Mouse (Mus musculus) liver, embryonic 14.5 days (tissue): ENCODE data around the gene Ly9. TPM values are rescaled to one million over a fixed set of nuclear protein-coding genes. Genes with fewer than 3 reads are reported as not detected.

ENCODE experiments used
- ATAC-seq: fragments of 200-750 bp; cut with Nextera tagmentation; 2 replicates; pipeline ENCODE4 v1.8.0; 2017; ENCODE audit warnings: moderate number of reproducible peaks, mild to moderate bottlenecking, moderate library complexity; ENCODE audit not compliant: insufficient read depth
- DNase-seq, 3 experiments: peaks; one replicate each; pipeline ENCODE4 v3.0.0-alpha.2; 2012 to 2013; ENCODE audit warnings: low read depth in 3 of 3, low spot score in 3 of 3
- H3K27ac ChIP-seq: fragments of 300-500 bp; sonication (generic); 2 replicates; pipeline ENCODE4 v1.5.1; 2014; ENCODE audit warnings: moderate library complexity, mild to moderate bottlenecking, control low read depth, inconsistent platforms
- H3K27me3 ChIP-seq: fragments of 300-500 bp; sonication (generic); 2 replicates; pipeline ENCODE4 v1.6.1; 2014; ENCODE audit warnings: mild to moderate bottlenecking, low read length, moderate library complexity; ENCODE audit not compliant: control insufficient read depth, insufficient read depth
- H3K36me3 ChIP-seq: fragments of 300-500 bp; sonication (generic); replicated peaks from 2 replicates; pipeline ENCODE4 v1.6.1; 2014; ENCODE audit warnings: low read depth; ENCODE audit not compliant: control insufficient read depth, insufficient read depth
- H3K4me1 ChIP-seq, 2 experiments: fragments of 200-500 bp in 1 of 2; fragments of 300-500 bp in 1 of 2; sonication (generic) in 1 of 2; replicated peaks; 2 replicates each; pipeline ENCODE4 v1.6.1; 2012 to 2014; ENCODE audit warnings: antibody characterized with exemption in 1 of 2, inconsistent platforms in 1 of 2, low read length in 1 of 2; ENCODE audit not compliant: control insufficient read depth in 2 of 2, insufficient read depth in 2 of 2
- H3K4me2 ChIP-seq: fragments of 300-500 bp; sonication (generic); 2 replicates; pipeline ENCODE4 v1.6.1; 2014; ENCODE audit warnings: low read depth, mild to moderate bottlenecking, control low read depth, moderate library complexity
- H3K4me3 ChIP-seq, 2 experiments: fragments of 200-500 bp in 1 of 2; fragments of 300-500 bp in 1 of 2; sonication (generic) in 1 of 2; 2 replicates each; pipeline ENCODE4 v1.5.1; 2012 to 2014; ENCODE audit warnings: low read depth in 2 of 2, low read length in 2 of 2, mild to moderate bottlenecking in 2 of 2, control low read depth in 1 of 2, inconsistent platforms in 1 of 2, moderate library complexity in 1 of 2; ENCODE audit not compliant: insufficient read depth in 1 of 2
- H3K9ac ChIP-seq: fragments of 300-500 bp; sonication (generic); replicated peaks from 2 replicates; pipeline ENCODE4 v1.6.1; 2014; ENCODE audit warnings: mild to moderate bottlenecking, control low read depth, moderate library complexity
- H3K9me3 ChIP-seq: fragments of 300-500 bp; sonication (generic); 2 replicates; pipeline ENCODE4 v1.6.1; 2016; ENCODE audit warnings: low read length, mixed read lengths; ENCODE audit not compliant: control insufficient read depth
- CTCF ChIP-seq: IDR thresholded peaks from 2 replicates; pipeline ENCODE4 v1.5.1; 2016; ENCODE audit warnings: antibody characterized with exemption, low read depth, control low read depth
- EP300 ChIP-seq: IDR thresholded peaks from 2 replicates; pipeline ENCODE4 v1.6.1; 2016; ENCODE audit warnings: antibody characterized with exemption, low read depth
- WGBS: fragments of 180-500 bp; shearing (Covaris S2); extraction: QIAGEN DNeasy Blood & Tissue Kit; methylation state at CpG from one replicate; pipeline ENCODE4 v1.1.7; 2014; ENCODE audit not compliant: insufficient replicate concordance; 5-methylcytosine and 5-hydroxymethylcytosine counted together
- polyA plus RNA-seq, 2 experiments: library from polyadenylated mRNA; depleted of rRNA in 1 of 2; stranded (reverse) in 1 of 2; unstranded in 1 of 2; fragments of >200 nt; fragmentation: Nextera tagmentation in 1 of 2; extraction: Ambion mirVana in 1 of 2; gene quantifications; 2 replicates each; pipeline versions ENCODE4 v1.2.1 to v1.2.3; 2012 to 2014

Ly9 gene
- polyA plus RNA-seq, 2 experiments, result 0.18 to 1.2 TPM

DNA sequence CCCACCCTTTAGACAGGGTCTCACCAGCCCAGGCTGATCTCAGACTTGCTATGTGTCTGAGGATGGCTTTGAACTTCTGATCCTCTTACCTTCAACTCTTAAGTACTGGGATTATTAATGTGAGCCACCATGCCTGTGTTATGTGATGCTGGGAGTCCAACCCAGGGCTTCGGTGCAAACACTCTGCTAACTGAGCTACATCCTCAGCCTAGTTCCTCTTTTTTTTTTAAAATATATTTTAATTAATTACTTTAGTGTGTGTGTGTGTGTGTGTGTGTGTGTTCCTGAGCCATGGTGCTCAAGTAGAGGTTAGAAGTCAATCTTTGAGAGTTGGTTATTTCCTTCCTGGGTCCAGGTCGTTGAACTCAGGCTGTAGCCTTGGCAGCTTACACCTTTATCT, 44.2 kb downstream of the Ly9 start:
- DNase-seq, result no peak
- WGBS, result 27% methylated on average over 2 of the region's 2 CpGs
- ATAC-seq, result no peak

DNA sequence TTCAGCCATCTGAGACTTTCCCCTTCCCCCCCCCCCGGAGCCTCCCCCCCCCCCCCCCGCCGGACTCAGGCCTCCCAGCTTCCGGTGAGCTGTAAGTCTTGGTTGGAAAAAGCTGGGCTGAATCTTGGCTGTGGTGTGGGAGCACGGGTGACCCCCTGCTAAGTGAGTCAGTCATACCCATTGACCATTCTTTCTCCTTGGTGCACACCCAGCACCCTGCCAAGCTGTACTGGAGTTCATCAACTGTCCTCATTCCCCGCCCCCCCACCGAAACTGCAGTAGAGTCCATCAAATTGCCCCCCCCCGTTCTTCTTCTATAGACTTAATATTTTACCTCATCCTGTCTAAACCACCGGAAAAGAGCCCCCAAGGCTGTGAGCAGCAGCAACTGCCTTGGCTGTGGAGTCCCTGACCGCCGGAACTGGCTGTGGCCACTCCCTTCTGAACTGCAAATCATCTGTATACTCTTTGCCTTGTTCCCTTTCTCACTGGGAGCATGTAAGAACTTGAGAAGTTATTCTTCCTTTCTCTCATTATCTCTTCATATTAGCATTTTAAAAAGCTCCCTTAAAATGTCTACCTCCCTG, 45.5 kb downstream of the Ly9 start:
- TF ChIP-seq EP300, result no peak
- TF ChIP-seq CTCF, result no peak
- Histone ChIP-seq H3K27me3 (no peaks in the 10 kb centered on the region), H3K9ac (no peak overlapping the region), H3K36me3 (no peaks in the 10 kb centered on the region), H3K27ac (no peak overlapping the region), H3K4me1 (peaks cover 0 to 12% of the 10 kb centered on the region in 2 experiments; a peak in 3 of 4 replicates), H3K9me3 (no peaks in the 10 kb centered on the region), H3K4me3 (no peak overlapping the region), H3K4me2 (0 out of 2 replicates have a peak overlapping the region, but pooled peaks have one; percentile 24)
- WGBS, result 12% methylated on average over 7 of the region's 11 CpGs
- DNase-seq (no peak), ATAC-seq (no peak)

More for the DNA sequence above, 44.2 kb downstream of the Ly9 start:
- H3K4me3 ChIP-seq, result no peak overlapping the region
- H3K4me1 ChIP-seq, result peaks cover 0 to 13% of the 10 kb centered on the region in 2 experiments; a peak in 3 of 4 replicates
- H3K9ac ChIP-seq, result no peak overlapping the region
- no peaks in the 10 kb centered on the region for H3K9me3 ChIP-seq
- H3K27ac ChIP-seq, result no peak overlapping the region
- H3K36me3 ChIP-seq, result no peaks in the 10 kb centered on the region
- no peak overlapping the region for H3K4me2 ChIP-seq
- no peak for TF ChIP-seq EP300
- no peak for TF ChIP-seq CTCF
- H3K27me3 ChIP-seq, result no peaks in the 10 kb centered on the region

DNA sequence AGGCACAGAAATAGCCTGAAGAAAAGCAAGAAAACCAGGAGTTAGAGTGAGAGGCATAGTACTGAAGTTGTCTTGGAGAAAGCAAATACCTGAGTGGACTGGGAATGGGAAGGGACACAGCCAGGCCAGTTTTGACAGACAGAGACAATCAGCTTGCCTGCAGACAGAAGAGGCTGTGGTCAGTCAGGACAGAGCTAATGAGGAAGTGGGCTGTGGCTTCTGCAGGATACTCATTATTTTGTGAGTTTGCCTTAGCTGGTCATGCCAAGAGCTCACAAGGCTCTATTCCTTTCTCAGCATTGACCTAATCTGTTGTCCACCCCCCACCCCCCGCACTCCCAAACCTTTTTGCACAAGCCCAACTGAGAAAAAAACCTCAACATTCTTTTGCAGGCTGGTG, 46.0 kb downstream of the Ly9 start:
- no peak overlapping the region for H3K4me3 ChIP-seq
- H3K4me1 ChIP-seq, result peaks cover 0 to 11% of the 10 kb centered on the region in 2 experiments; a peak in 3 of 4 replicates
- no peaks in the 10 kb centered on the region for H3K9me3 ChIP-seq
- no peak for DNase-seq
- WGBS, result 0% methylated on average over 1 of the region's 1 CpGs
- TF ChIP-seq CTCF (no peak), EP300 (no peak)
- 0 out of 2 replicates have a peak, but pooled peaks have one; percentile 21 for ATAC-seq
- no peak overlapping the region for H3K4me2 ChIP-seq
- H3K9ac ChIP-seq, result no peak overlapping the region
- no peaks in the 10 kb centered on the region for H3K27me3 ChIP-seq
- H3K27ac ChIP-seq, result no peak overlapping the region
- no peaks in the 10 kb centered on the region for H3K36me3 ChIP-seq

DNA sequence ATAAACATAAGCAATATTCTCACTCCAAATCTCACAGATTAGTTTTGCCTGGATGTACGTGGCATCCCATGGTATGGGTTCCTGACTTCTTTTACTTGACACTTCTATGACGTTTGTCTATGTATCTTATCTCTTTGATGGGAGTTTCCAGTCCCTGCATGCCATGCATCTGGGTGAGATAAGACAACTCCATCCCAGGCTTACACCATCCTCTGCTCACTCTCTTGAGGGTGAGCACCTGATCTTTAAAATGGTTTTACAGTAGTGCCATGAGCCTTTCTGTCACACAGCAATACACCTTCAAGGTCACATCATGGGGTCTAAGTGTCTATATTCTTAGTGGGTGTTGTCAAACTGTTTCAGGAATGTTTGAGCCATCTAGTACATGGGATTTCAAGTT, 46.9 kb downstream of the Ly9 start:
- 21% methylated on average over 2 of the region's 2 CpGs for WGBS
- Histone ChIP-seq H3K9ac (no peak overlapping the region), H3K4me3 (no peak overlapping the region), H3K27me3 (no peaks in the 10 kb centered on the region), H3K27ac (no peak overlapping the region), H3K4me1 (peaks cover 0 to 5% of the 10 kb centered on the region in 2 experiments; a peak in 2 of 4 replicates), H3K36me3 (no peaks in the 10 kb centered on the region), H3K4me2 (no peak overlapping the region), H3K9me3 (no peaks in the 10 kb centered on the region)
- DNase-seq, result no peak
- no peak for ATAC-seq
- TF ChIP-seq CTCF, result no peak
- no peak for TF ChIP-seq EP300

DNA sequence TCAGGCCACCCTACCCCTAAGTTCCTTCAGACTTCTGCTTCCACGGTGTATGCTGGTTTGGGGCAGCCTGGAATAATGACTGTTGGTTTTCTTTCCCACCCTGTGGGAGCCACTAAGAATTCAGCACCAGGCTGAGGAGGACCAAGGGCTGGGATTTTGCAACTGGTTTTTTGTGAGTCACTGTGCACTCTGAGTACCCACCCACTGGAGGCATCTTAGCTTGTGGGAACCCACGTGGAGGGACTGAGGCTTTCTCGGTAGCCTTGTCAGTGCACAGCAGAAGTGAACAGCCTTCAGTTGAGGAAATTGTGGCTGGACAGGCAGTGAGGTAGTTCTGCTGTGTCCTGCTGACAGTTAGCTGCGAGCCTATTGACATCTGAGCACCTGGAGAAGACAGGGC, 48.3 kb downstream of the Ly9 start, which contains the start of gene Cd244a:
TSS of gene Cd244a (plus strand) at position 296 of the 400 bp plus-strand sequence.
- ATAC-seq, result no peak
- Histone ChIP-seq H3K27me3 (no peaks in the 10 kb centered on the region), H3K4me2 (no peak within 1 kb of the TSS), H3K36me3 (no peaks in the 10 kb centered on the region), H3K9ac (no peak within 1 kb of the TSS), H3K27ac (no peak within 1 kb of the TSS), H3K4me1 (peaks cover 0 to 5% of the 10 kb centered on the region in 2 experiments; a peak in 2 of 4 replicates), H3K4me3 (no peak within 1 kb of the TSS), H3K9me3 (no peaks in the 10 kb centered on the region)
- 9% methylated on average over 4 of the region's 4 CpGs for WGBS
- peak in 1 of 3 experiments; percentile 29 for DNase-seq
- TF ChIP-seq CTCF (no peak), EP300 (no peak)
